Mouse (Mus musculus) heart, embryonic 13.5 days (tissue): ENCODE data around the gene P2ry14. TPM values are rescaled to one million over a fixed set of nuclear protein-coding genes. Genes with fewer than 3 reads are reported as not detected.
"Not testable (repeated sequence)": the region's sequence is repeated elsewhere in the genome, so short reads cannot be mapped to it uniquely, and the experiment has no call there.

ENCODE experiments used
- ATAC-seq: fragments of 200-750 bp; cut with Nextera tagmentation; 2 replicates; pipeline ENCODE4 v1.8.0; 2017; ENCODE audit warnings: moderate TSS enrichment; ENCODE audit not compliant: insufficient number of reproducible peaks, low FRiP score, low TSS enrichment; ENCODE audit errors: extremely low read depth
- H3K27ac ChIP-seq: fragments of 300-500 bp; sonication (generic); replicated peaks from 2 replicates; pipeline ENCODE4 v1.5.1; 2015; ENCODE audit warnings: moderate library complexity, mild to moderate bottlenecking, inconsistent platforms
- H3K27me3 ChIP-seq: fragments of 300-500 bp; sonication (generic); replicated peaks from 2 replicates; pipeline ENCODE4 v1.6.1; 2015; ENCODE audit warnings: mild to moderate bottlenecking, inconsistent platforms
- H3K36me3 ChIP-seq: fragments of 300-500 bp; sonication (generic); 2 replicates; pipeline ENCODE4 v1.6.1; 2015; ENCODE audit warnings: mild to moderate bottlenecking, inconsistent platforms
- H3K4me1 ChIP-seq: fragments of 300-500 bp; sonication (generic); 2 replicates; pipeline ENCODE4 v1.6.1; 2015; ENCODE audit warnings: inconsistent platforms
- H3K4me2 ChIP-seq: fragments of 300-500 bp; sonication (generic); 2 replicates; pipeline ENCODE4 v1.6.1; 2015; ENCODE audit warnings: inconsistent platforms, mild to moderate bottlenecking, moderate library complexity
- H3K4me3 ChIP-seq: fragments of 300-500 bp; sonication (generic); 2 replicates; pipeline ENCODE4 v1.5.1; 2015; ENCODE audit warnings: moderate library complexity, mild to moderate bottlenecking, inconsistent platforms
- H3K9ac ChIP-seq: fragments of 300-500 bp; sonication (generic); 2 replicates; pipeline ENCODE4 v1.6.1; 2015; ENCODE audit warnings: inconsistent platforms, mild to moderate bottlenecking, moderate library complexity
- H3K9me3 ChIP-seq: fragments of 300-500 bp; sonication (generic); 2 replicates; pipeline ENCODE4 v1.6.1; 2016; ENCODE audit warnings: inconsistent platforms
- WGBS: fragments of 180-500 bp; shearing (Covaris S2); methylation state at CpG from one replicate; pipeline ENCODE4 v1.1.7; 2015; ENCODE audit warnings: mixed read lengths; 5-methylcytosine and 5-hydroxymethylcytosine counted together
- polyA plus RNA-seq: library from polyadenylated mRNA; unstranded; fragments of >200 nt; fragmentation: Nextera tagmentation; extraction: Ambion mirVana; gene quantifications from 2 replicates; pipeline ENCODE4 v1.2.1, GENCODE M21; 2015

The P2ry14 gene
- polyA plus RNA-seq, 1 experiment from 2014 or later: 1.7 TPM

DNA sequence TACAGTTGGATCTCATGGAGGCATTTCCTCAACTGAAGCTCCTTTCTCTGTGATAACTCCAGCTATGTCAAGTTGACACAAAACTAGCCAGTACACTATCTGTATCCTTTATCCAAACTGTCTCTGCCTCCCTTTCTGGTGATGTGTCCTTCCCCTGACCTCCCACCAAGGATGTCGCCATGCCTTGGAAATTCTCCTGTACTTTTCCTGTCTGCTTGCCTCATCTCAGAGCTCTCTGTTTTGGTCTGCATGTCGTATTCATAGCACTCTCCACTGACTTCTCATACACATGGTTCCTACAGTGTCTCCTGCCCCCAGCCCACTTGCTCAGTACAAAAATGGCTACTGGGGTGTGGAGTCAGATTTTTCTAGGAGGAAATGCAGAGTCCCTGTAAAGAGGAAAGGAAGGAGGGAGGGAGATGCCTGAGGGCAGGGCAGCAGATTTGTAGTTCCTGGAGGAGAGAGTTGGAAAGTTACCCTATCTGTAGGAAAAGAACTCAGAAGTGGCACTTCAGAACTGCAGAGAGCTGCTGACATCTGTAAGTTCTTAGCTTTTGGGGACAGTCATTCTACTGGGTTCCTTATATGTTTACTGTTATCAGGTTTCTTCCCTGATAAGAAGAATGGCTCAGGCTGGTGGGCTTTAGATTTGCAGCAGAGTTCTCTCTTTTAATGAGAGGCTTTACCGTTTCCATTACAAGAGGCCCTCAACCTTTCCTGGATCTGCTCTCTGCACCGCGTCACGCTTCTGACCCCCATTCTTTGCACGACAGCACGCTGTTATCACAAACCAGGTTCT, 11.7 kb downstream of the P2ry14 start:
- Histone ChIP-seq H3K4me2 (peak overlapping the region; percentile 31), H3K27ac (peak overlapping the region; percentile 79), H3K4me1 (peaks cover 32% of the 10 kb centered on the region), H3K27me3 (peaks cover 5% of the 10 kb centered on the region; the same call in 1 of the 2 replicates), H3K36me3 (no peaks in the 10 kb centered on the region), H3K9ac (no peak overlapping the region), H3K9me3 (no peaks in the 10 kb centered on the region), H3K4me3 (no peak overlapping the region)
- ATAC-seq: no peak
- 7% methylated on average over 8 of the region's 8 CpGs for WGBS

DNA sequence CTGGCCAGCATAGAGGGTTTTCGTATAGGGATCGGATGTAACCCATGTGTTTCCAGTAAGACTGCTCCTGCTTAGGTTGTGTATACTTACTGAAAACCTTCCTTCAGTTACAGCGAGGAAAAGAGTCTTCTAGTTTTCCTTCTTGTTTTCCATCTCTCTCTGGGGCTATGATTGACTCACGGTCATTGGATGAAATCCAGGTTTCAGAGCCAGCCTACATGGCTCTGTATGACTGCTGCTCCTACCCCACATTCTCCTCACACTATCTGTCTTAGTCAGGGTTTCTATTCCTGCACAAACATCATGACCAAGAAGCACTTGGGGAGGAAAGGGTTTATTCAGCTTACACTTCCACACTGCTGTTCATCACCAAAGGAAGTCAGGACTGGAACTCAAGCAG, 12.5 kb downstream of the P2ry14 start:
- 73% methylated on average over 4 of the region's 4 CpGs for WGBS
- H3K4me2 ChIP-seq, H3K36me3 ChIP-seq, ATAC-seq, H3K27me3 ChIP-seq, H3K4me3 ChIP-seq, H3K9ac ChIP-seq, H3K9me3 ChIP-seq: not testable (repeated sequence)
- Histone ChIP-seq H3K4me1 (peaks cover 32% of the 10 kb centered on the region), H3K27ac (0 out of 2 replicates have a peak overlapping the region, but pooled peaks have one; percentile 36)

DNA sequence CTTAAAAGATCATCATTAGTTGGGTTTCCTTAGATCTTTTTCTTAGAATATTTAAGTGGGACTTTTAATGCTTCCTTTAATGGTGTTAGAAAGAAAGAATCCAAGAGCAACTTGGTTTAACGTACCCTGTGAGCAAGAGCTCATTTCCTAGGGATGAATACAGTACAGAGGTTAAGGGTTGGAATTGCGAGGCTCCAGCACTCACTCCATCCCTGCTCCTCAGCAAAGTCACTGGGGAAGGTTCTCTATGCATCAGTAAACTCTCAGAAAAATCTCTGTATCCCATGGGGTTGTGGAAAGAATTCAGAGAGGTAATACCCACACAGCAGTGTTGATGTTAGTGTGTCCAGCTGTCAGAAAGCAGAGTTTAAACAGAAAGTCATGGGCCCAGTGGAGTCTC, 13.3 kb downstream of the P2ry14 start:
- no peak overlapping the region for H3K4me3 ChIP-seq
- H3K4me2 ChIP-seq: no peak overlapping the region
- ATAC-seq: no peak
- peaks cover 32% of the 10 kb centered on the region for H3K4me1 ChIP-seq
- no peaks in the 10 kb centered on the region for H3K9me3 ChIP-seq
- H3K27ac ChIP-seq: no peak overlapping the region
- 82% methylated on average over 2 of the region's 2 CpGs for WGBS
- H3K27me3 ChIP-seq: peaks cover 12% of the 10 kb centered on the region; the same call in 1 of the 2 replicates
- no peaks in the 10 kb centered on the region for H3K36me3 ChIP-seq
- H3K9ac ChIP-seq: no peak overlapping the region

DNA sequence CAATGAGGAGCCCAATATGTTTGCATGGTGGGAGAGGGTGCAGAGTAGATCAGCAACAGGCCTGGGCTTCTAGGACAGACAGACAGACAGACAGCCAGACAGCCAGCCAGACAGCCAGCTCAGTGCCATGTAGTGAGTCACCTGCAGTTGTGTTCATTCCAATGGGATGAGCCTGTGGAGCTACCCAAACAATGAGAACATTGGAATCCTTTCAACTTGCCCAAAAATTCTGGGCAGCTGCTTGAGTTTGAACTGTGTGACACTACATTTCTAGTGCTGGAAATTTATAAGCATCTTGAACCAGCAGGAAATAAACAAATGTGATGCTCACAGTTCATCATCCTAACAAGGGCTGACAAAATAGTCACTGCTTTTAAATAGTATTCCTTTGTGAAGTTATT, 13.8 kb downstream of the P2ry14 start:
- Histone ChIP-seq H3K4me3 (no peak overlapping the region), H3K27ac (no peak overlapping the region), H3K9ac (no peak overlapping the region), H3K36me3 (no peaks in the 10 kb centered on the region), H3K27me3 (peaks cover 12% of the 10 kb centered on the region), H3K9me3 (no peaks in the 10 kb centered on the region), H3K4me2 (no peak overlapping the region), H3K4me1 (peaks cover 32% of the 10 kb centered on the region)
- ATAC-seq: no peak

GRCm38 (mm10) chr3:59138946-59139468, 14.4 kb downstream of the P2ry14 start:
- H3K4me1 ChIP-seq: peaks cover 32% of the 10 kb centered on the region
- H3K4me2 ChIP-seq: no peak overlapping the region
- 65% methylated on average over 12 of the region's 12 CpGs for WGBS
- H3K27ac ChIP-seq: 0 out of 2 replicates have a peak overlapping the region, but pooled peaks have one; percentile 3
- H3K9me3 ChIP-seq: no peaks in the 10 kb centered on the region
- no peak overlapping the region for H3K4me3 ChIP-seq
- ATAC-seq: no peak
- peaks cover 12% of the 10 kb centered on the region for H3K27me3 ChIP-seq
- no peaks in the 10 kb centered on the region for H3K36me3 ChIP-seq
- no peak overlapping the region for H3K9ac ChIP-seq

DNA sequence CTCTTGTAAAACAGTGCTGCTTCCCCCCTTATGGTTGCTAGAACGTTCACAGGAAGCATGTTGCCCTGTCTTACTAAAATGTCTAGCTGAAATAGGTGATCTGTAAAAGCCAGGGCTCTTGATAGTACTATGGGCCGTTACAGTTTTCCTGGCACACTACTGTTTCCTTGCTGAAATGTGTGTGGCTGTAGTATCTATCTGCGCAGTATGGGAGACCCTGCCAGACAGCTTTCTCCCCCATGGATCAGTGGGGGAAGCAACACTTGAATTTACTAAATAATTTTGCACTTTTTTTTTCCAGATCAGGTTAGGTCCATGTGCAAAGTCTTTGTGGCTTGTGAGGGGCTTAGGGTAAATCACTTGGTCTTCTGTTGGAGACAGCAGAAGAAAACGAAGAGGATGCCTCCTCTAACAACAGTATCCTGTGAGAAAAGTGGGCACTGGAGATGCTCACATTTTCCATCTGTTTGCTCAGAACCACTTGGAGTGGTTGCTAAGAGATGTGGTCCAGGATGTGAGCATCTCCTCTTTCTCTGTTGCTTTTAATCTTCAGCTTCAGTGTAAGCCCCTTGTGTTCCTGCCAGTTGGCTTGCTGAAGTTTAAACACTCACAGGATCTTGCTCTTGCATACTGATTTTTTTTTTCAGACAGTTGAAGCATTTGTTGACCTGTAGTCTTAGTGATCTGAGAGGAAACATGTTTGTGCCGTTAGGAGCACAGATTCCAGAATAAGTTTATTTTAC, 17.3 kb downstream of the P2ry14 start:
- WGBS: 63% methylated on average over 5 of the region's 5 CpGs
- Histone ChIP-seq H3K4me1 (peaks cover 28% of the 10 kb centered on the region), H3K4me3 (no peak overlapping the region), H3K27me3 (peaks cover 12% of the 10 kb centered on the region), H3K27ac (no peak overlapping the region), H3K36me3 (no peaks in the 10 kb centered on the region), H3K9me3 (no peaks in the 10 kb centered on the region), H3K4me2 (no peak overlapping the region), H3K9ac (no peak overlapping the region)
- no peak for ATAC-seq

- no peak overlapping the region for H3K4me2 ChIP-seq
- no peaks in the 10 kb centered on the region for H3K36me3 ChIP-seq
- no peak for ATAC-seq
- 33% methylated on average over 5 of the region's 5 CpGs for WGBS
- no peaks in the 10 kb centered on the region for H3K9me3 ChIP-seq
- no peak overlapping the region for H3K9ac ChIP-seq
- H3K27me3 ChIP-seq: peaks cover 12% of the 10 kb centered on the region
- peaks cover 17% of the 10 kb centered on the region for H3K4me1 ChIP-seq
- H3K27ac ChIP-seq: no peak overlapping the region
- no peak overlapping the region for H3K4me3 ChIP-seq
Observed at GRCm38 (mm10) chr3:59133189-59133588, 20.2 kb downstream of the P2ry14 start.

DNA sequence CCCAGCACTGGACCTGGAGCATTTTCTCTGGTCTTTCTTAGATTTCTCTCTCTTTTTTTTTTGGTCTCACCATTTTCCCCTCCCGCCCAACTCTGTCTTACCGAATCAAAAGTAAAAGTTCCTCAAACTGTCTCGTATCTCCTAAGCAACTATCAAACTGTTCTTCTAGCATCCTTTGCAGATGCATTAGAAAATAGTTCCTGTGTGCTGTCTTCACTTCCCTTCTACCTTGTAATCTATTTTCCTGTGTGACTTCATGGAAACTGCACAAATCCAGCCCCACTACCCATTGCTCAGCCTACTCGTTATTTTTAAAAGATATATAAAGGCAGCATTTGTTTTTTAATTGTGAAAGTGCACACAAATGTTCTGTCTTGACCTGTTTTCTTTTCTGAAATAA, 21.5 kb downstream of the P2ry14 start:
- Histone ChIP-seq H3K9ac (no peak overlapping the region), H3K27ac (no peak overlapping the region), H3K9me3 (no peaks in the 10 kb centered on the region), H3K27me3 (peaks cover 7% of the 10 kb centered on the region), H3K4me3 (no peak overlapping the region), H3K4me1 (peaks cover 17% of the 10 kb centered on the region), H3K4me2 (no peak overlapping the region), H3K36me3 (no peaks in the 10 kb centered on the region)
- ATAC-seq: no peak
- 67% methylated on average over 4 of the region's 4 CpGs for WGBS

GRCm38 (mm10) chr3:59131081-59131480, 22.3 kb downstream of the P2ry14 start:
- Histone ChIP-seq H3K27me3 (peaks cover 7% of the 10 kb centered on the region; the same call in 1 of the 2 replicates), H3K4me3 (no peak overlapping the region), H3K4me1 (peaks cover 19% of the 10 kb centered on the region), H3K9ac (no peak overlapping the region), H3K36me3 (no peaks in the 10 kb centered on the region), H3K27ac (peak overlapping the region; percentile 32; the same call in 1 of the 2 replicates), H3K9me3 (no peaks in the 10 kb centered on the region), H3K4me2 (no peak overlapping the region)
- 55% methylated on average over 4 of the region's 4 CpGs for WGBS
- no peak for ATAC-seq

DNA sequence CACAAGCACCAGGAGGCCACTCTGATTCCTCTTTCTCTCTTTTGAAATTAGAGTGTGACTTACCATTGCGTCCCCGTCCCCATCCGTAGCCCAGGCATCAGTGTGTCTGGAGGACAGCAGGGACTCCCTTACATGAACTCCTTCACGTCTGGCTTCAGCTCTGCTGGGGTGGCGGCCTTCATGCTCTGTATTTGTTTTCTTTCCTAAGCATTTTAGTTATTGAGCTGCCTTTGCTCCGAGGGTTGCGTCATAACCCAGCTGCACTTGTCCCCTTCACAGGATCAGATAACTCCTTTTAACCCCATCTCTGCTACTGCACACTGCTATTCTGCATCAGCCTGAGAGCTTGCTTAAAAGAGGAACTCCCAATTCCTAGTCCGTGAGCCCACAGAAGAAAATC, 23.0 kb downstream of the P2ry14 start:
- peaks cover 1% of the 10 kb centered on the region; the same call in 1 of the 2 replicates for H3K27me3 ChIP-seq
- no peak overlapping the region for H3K4me2 ChIP-seq
- no peak overlapping the region for H3K4me3 ChIP-seq
- no peaks in the 10 kb centered on the region for H3K36me3 ChIP-seq
- no peak for ATAC-seq
- H3K9me3 ChIP-seq: no peaks in the 10 kb centered on the region
- peak overlapping the region; percentile 32; the same call in 1 of the 2 replicates for H3K27ac ChIP-seq
- no peak overlapping the region for H3K9ac ChIP-seq
- H3K4me1 ChIP-seq: peaks cover 26% of the 10 kb centered on the region
- 57% methylated on average over 8 of the region's 8 CpGs for WGBS

DNA sequence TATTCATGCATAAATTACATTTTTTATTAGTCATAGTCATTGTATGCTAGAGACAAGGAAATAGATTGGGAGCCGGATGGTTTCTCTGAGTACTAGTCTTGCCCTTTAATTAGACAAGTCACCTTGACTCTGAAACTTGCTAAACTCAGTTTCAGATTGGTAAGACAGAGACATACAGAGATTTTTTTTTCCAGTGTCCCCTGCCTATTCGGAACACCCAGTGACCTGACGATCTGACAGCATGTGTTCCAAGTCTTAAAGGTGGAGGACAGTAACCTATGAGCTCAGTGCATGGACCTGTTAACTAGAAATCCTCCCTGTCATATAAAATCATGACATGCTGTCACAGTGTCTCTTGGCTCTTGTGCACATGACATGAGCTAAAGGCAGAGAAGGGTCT, 23.9 kb downstream of the P2ry14 start:
- Histone ChIP-seq H3K9ac (no peak overlapping the region), H3K27me3 (no peaks in the 10 kb centered on the region), H3K27ac (no peak overlapping the region), H3K4me2 (no peak overlapping the region), H3K9me3 (no peaks in the 10 kb centered on the region), H3K36me3 (no peaks in the 10 kb centered on the region), H3K4me3 (no peak overlapping the region), H3K4me1 (peaks cover 34% of the 10 kb centered on the region)
- WGBS: 75% methylated on average over 3 of the region's 3 CpGs
- no peak for ATAC-seq
